Mouse (Mus musculus) midbrain, postnatal 0 days (tissue): ENCODE measurements at regions not wholly inside any gene's neighbourhood (a gene's known extent, or its start where the extent isn't known, plus 50 kb on each side); places are given as distances from the start of the nearest gene placed in this dataset.
A peak's percentile ranks its signal among the peaks of the same experiment; 100 is the strongest.

ENCODE experiments used
- ATAC-seq: fragments of 200-750 bp; cut with Nextera tagmentation; 2 replicates; pipeline ENCODE4 v1.8.0; 2017; ENCODE audit warnings: moderate number of reproducible peaks, mild to moderate bottlenecking, moderate TSS enrichment, moderate library complexity; ENCODE audit not compliant: low FRiP score
- DNase-seq: peaks from one replicate; pipeline ENCODE4 v3.0.0-alpha.2; 2015; ENCODE audit warnings: low spot score
- H3K27ac ChIP-seq: fragments of 300-500 bp; sonication (generic); 2 replicates; pipeline ENCODE4 v1.5.1; 2014; ENCODE audit warnings: low read depth, mild to moderate bottlenecking, low read length, mixed read lengths
- H3K27me3 ChIP-seq: fragments of 300-500 bp; sonication (generic); 2 replicates; pipeline ENCODE4 v1.6.1; 2014; ENCODE audit warnings: low read length, control low read depth, mixed read lengths; ENCODE audit not compliant: insufficient read depth
- H3K36me3 ChIP-seq: fragments of 300-500 bp; sonication (generic); 2 replicates; pipeline ENCODE4 v1.6.1; 2014; ENCODE audit warnings: low read length, control low read depth, mixed read lengths; ENCODE audit not compliant: insufficient read depth
- H3K4me1 ChIP-seq: fragments of 300-500 bp; sonication (generic); 2 replicates; pipeline ENCODE4 v1.6.1; 2014; ENCODE audit warnings: mild to moderate bottlenecking, control low read depth, antibody characterized with exemption, low read length, mixed read lengths; ENCODE audit not compliant: insufficient read depth
- H3K4me2 ChIP-seq: fragments of 300-500 bp; sonication (generic); 2 replicates; pipeline ENCODE4 v1.6.1; 2014; ENCODE audit warnings: low read depth, mild to moderate bottlenecking, low read length, mixed read lengths; ENCODE audit not compliant: poor library complexity, severe bottlenecking
- H3K4me3 ChIP-seq: fragments of 300-500 bp; sonication (generic); 2 replicates; pipeline ENCODE4 v1.5.1; 2014; ENCODE audit warnings: low read depth, mild to moderate bottlenecking, low read length, moderate library complexity
- H3K9ac ChIP-seq: fragments of 300-500 bp; sonication (generic); replicated peaks from 2 replicates; pipeline ENCODE4 v1.6.1; 2014; ENCODE audit warnings: mild to moderate bottlenecking, low read length, moderate library complexity, mixed read lengths; ENCODE audit not compliant: poor library complexity, severe bottlenecking
- H3K9me3 ChIP-seq: fragments of 300-500 bp; sonication (generic); 2 replicates; pipeline ENCODE4 v1.6.1; 2016; ENCODE audit warnings: low read length, control low read depth
- CTCF ChIP-seq: IDR thresholded peaks from 2 replicates; pipeline ENCODE4 v1.5.1; 2016; ENCODE audit warnings: antibody characterized with exemption, mild to moderate bottlenecking
- WGBS: fragments of 180-500 bp; shearing (Covaris S2); extraction: QIAGEN DNeasy Blood & Tissue Kit; methylation state at CpG from one replicate; pipeline ENCODE4 v1.1.7; 2014; 5-methylcytosine and 5-hydroxymethylcytosine counted together

GRCm38 (mm10) chr4:21170734-21171133 lies 515.0 kb downstream of the Prdm13 start:
- no peaks in the 10 kb centered on the region for H3K9me3 ChIP-seq
- H3K27ac ChIP-seq: no peak overlapping the region
- no peak for TF ChIP-seq CTCF
- H3K36me3 ChIP-seq: no peaks in the 10 kb centered on the region
- H3K4me3 ChIP-seq: no peak overlapping the region
- no peak overlapping the region for H3K9ac ChIP-seq
- H3K4me1 ChIP-seq: no peaks in the 10 kb centered on the region
- WGBS: 95% methylated on average over 3 of the region's 3 CpGs
- ATAC-seq: no peak
- no peak for DNase-seq
- H3K4me2 ChIP-seq: no peak overlapping the region
- H3K27me3 ChIP-seq: no peaks in the 10 kb centered on the region

GRCm38 (mm10) chr4:21162124-21162523 lies 523.6 kb downstream of the Prdm13 start:
- ATAC-seq: no peak
- Histone ChIP-seq H3K4me1 (no peaks in the 10 kb centered on the region), H3K36me3 (no peaks in the 10 kb centered on the region), H3K27ac (no peak overlapping the region), H3K9ac (no peak overlapping the region), H3K4me2 (no peak overlapping the region), H3K9me3 (no peaks in the 10 kb centered on the region), H3K27me3 (no peaks in the 10 kb centered on the region), H3K4me3 (no peak overlapping the region)
- no peak for DNase-seq
- TF ChIP-seq CTCF: no peak

- H3K36me3 ChIP-seq: no peaks in the 10 kb centered on the region
- H3K4me1 ChIP-seq: no peaks in the 10 kb centered on the region
- no peaks in the 10 kb centered on the region for H3K9me3 ChIP-seq
- DNase-seq (no peak), ATAC-seq (no peak)
- H3K4me2 ChIP-seq: no peak overlapping the region
- no peak for TF ChIP-seq CTCF
- H3K27ac ChIP-seq: no peak overlapping the region
- WGBS: 92% methylated on average over 1 of the region's 1 CpGs
- H3K4me3 ChIP-seq: no peak overlapping the region
- H3K9ac ChIP-seq: no peak overlapping the region
- H3K27me3 ChIP-seq: no peaks in the 10 kb centered on the region
Measured at GRCm38 (mm10) chr4:21125892-21126291, 559.9 kb downstream of the Prdm13 start.

DNA sequence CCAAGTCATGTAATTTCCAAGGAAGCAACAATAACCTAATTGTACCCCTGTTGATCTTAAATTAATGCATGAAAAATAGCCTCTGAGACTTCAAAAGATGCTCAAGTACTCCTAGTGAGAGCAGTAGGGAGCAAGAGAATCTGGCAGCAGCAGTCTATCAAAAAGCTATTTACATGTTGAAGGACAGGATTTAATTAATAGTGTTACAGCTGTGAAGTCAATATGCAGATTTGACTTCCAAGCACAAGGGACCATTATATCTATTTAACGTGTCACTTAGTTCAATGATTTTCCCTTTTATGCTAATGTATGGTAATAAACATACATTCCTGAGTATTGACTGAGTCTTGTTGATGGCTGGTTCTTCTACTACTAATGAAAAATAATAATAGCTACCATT lies 590.0 kb downstream of the Prdm13 start:
- TF ChIP-seq CTCF: no peak
- no peak for ATAC-seq
- H3K4me2 ChIP-seq: no peak overlapping the region
- DNase-seq: peak; percentile 33
- H3K4me3 ChIP-seq: no peak overlapping the region
- H3K36me3 ChIP-seq: no peaks in the 10 kb centered on the region
- no peak overlapping the region for H3K9ac ChIP-seq
- H3K9me3 ChIP-seq: no peaks in the 10 kb centered on the region
- WGBS: 50% methylated on average over 1 of the region's 1 CpGs
- H3K27me3 ChIP-seq: no peaks in the 10 kb centered on the region
- no peak overlapping the region for H3K27ac ChIP-seq
- no peaks in the 10 kb centered on the region for H3K4me1 ChIP-seq

DNA sequence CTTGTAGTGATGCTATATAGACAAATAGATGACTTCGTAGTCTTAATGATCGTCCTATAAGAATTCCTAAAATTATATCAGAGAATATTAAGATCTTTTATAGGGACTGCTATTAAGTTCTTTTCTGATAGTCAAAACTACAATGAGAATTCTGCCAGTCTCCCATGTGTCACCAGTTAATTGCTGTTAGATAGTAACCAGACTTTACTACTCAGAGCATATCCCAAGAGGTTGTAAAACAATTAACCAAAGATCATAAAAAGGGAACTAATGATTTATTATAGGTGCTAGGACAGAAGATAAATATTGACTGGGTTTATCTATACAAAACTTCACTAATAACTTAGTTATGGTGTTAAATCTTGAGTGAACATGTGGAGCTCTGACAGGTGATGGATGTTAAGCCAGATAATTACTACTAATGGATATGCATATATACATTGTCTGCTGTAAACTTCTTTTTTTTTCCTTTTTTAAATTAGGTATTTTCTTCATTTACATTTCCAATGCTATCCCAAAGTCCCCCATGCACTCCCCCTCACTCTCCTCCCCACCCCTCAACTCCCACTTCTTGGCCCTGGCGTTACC lies 615.5 kb downstream of the Prdm13 start:
- ATAC-seq (no peak), DNase-seq (no peak)
- Histone ChIP-seq H3K4me1 (no peaks in the 10 kb centered on the region), H3K4me2 (no peak overlapping the region), H3K27me3 (no peaks in the 10 kb centered on the region), H3K9ac (no peak overlapping the region), H3K4me3 (no peak overlapping the region), H3K9me3 (no peaks in the 10 kb centered on the region), H3K27ac (no peak overlapping the region), H3K36me3 (no peaks in the 10 kb centered on the region)
- 92% methylated on average over 3 of the region's 3 CpGs for WGBS
- no peak for TF ChIP-seq CTCF
